Mouse (Mus musculus): ENCODE measurements around the gene Scel. TPM values are rescaled to one million over a fixed set of nuclear protein-coding genes. Genes with fewer than 3 reads are reported as not detected.
"Not testable (repeated sequence)": the region's sequence is repeated elsewhere in the genome, so short reads cannot be mapped to it uniquely, and the experiment has no call there.

Scel gene
- total RNA-seq (2017), result 0.29 to 2.2 TPM (median 1.3 TPM) in 3 replicates

- ATAC-seq (replicated peaks; ENCODE audit: insufficient number of reproducible peaks, low FRiP score, low TSS enrichment, poor library complexity, severe bottlenecking), result peak; percentile 59; the same call in 1 of the 2 replicates
Measured at GRCm38 (mm10) chr14:103512802-103513472, at the start of gene Scel. Scel (plus strand) TSS chr14:103513342.

DNA sequence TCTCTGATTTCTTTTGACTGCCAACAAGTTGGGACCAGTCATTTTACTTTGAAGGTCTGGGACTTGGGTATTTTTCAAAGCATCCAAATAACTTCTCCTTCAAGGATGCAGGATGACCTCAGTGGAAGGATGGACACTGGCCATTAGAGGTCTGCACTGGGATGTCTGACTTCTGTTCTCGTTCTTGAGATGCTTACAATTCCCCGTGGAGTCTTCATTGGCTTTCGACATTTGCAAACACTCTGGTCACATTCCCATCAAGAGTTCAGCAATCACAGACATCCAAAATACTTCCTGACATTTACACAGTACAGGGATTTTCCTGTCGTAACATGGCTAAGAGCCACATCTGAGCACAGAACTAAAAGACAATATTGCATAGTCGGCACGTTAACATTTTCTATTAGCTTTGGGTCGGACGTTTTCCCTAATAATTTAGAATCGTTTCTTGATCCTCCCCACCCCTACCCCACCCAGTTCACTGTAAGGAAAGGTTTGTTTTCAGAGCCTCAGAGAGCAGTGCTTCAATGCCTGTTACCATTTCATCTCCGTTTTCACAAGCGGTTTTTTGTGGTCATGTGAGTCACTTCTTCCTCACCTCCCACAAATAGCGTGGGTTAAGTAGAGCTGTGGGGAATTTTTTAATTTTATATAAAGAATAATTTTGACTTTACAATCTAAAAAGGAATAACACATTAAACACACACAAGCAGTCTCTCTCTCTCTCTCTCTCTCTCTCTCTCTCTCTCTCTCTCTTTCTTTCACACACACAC lies 44.3 kb upstream of the Scel start:
- no peak for ATAC-seq (replicated peaks; ENCODE audit: insufficient number of reproducible peaks, low FRiP score, low TSS enrichment, poor library complexity, severe bottlenecking)

GRCm38 (mm10) chr14:103469464-103470015 lies 43.6 kb upstream of the Scel start:
- ATAC-seq (replicated peaks; ENCODE audit: insufficient number of reproducible peaks, low FRiP score, low TSS enrichment, poor library complexity, severe bottlenecking), result peak; percentile 92

- no peak for ATAC-seq (replicated peaks; ENCODE audit: insufficient number of reproducible peaks, low FRiP score, low TSS enrichment, poor library complexity, severe bottlenecking)
Measured at GRCm38 (mm10) chr14:103471074-103471778, 41.9 kb upstream of the Scel start.

- ATAC-seq (replicated peaks; ENCODE audit: insufficient number of reproducible peaks, low FRiP score, low TSS enrichment, poor library complexity, severe bottlenecking), result no peak
Measured at GRCm38 (mm10) chr14:103471806-103472553, 41.2 kb upstream of the Scel start.

DNA sequence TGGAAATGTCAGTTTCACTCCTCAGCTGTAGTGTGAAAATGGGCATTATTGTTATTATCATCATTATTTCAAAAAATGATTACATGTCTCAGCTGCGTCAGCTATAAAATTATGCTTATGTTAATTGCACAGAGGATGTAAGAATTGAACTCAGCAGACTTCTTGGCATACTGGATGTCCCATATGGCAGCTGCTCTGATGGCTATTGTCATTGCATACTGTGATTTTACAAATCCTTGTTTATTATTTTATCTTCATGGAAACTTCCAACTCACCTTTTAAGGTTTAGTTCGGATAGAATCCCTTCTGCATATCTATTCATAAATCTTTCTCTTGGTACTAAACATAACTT lies 40.6 kb upstream of the Scel start:
- ATAC-seq (replicated peaks; ENCODE audit: insufficient number of reproducible peaks, low FRiP score, low TSS enrichment, poor library complexity, severe bottlenecking), result no peak

DNA sequence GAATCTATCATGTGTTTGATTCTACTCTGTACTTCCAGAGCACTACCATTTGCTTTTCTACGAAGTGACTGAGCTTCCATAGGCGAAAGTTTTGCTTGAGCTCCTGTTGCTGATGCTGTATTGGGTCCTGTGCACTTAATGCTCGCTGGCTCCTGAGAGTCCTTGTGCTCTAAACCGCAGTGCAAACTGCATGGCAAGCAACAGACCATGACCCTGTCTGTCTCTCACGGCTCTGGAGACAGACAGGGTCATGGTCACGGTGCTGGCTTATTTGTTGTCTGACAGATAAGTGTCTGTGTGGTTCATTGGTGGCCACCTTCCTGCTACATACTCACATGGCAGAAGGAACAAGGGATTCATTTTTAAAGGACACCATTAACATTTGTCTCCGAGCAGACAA lies 37.8 kb upstream of the Scel start:
- no peak for ATAC-seq (replicated peaks; ENCODE audit: insufficient number of reproducible peaks, low FRiP score, low TSS enrichment, poor library complexity, severe bottlenecking)

DNA sequence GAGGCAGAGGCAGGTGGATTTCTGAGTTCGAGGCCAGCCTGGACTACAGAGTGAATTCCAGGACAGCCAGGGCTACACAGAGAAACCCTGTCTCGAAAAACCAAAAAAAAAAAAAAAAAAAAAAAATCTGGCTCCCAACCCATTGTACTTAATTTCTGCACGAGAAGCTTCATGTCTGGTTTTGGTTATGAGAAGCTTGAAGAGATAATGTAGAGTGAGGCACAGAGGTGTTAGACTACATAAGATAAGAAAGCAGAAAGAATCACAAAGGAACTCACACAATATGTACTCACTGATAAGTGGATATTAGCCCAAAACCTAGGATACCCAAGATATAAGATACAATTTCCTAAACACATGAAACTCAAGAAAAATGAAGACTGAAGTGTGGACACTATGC lies 36.9 kb upstream of the Scel start:
- not testable (repeated sequence) for ATAC-seq (replicated peaks; ENCODE audit: insufficient number of reproducible peaks, low FRiP score, low TSS enrichment, poor library complexity, severe bottlenecking)

GRCm38 (mm10) chr14:103477281-103477680 lies 35.9 kb upstream of the Scel start:
- ATAC-seq (replicated peaks; ENCODE audit: insufficient number of reproducible peaks, low FRiP score, low TSS enrichment, poor library complexity, severe bottlenecking), result peak; percentile 87

GRCm38 (mm10) chr14:103477959-103478358 lies 35.2 kb upstream of the Scel start:
- peak; percentile 83 for ATAC-seq (replicated peaks; ENCODE audit: insufficient number of reproducible peaks, low FRiP score, low TSS enrichment, poor library complexity, severe bottlenecking)

GRCm38 (mm10) chr14:103479446-103479845 lies 33.7 kb upstream of the Scel start:
- ATAC-seq (replicated peaks; ENCODE audit: insufficient number of reproducible peaks, low FRiP score, low TSS enrichment, poor library complexity, severe bottlenecking), result no peak

- ATAC-seq (replicated peaks; ENCODE audit: insufficient number of reproducible peaks, low FRiP score, low TSS enrichment, poor library complexity, severe bottlenecking), result no peak
Measured at GRCm38 (mm10) chr14:103481514-103481913, 31.6 kb upstream of the Scel start.

GRCm38 (mm10) chr14:103485671-103486070 lies 27.5 kb upstream of the Scel start:
- no peak for ATAC-seq (replicated peaks; ENCODE audit: insufficient number of reproducible peaks, low FRiP score, low TSS enrichment, poor library complexity, severe bottlenecking)

- ATAC-seq (replicated peaks; ENCODE audit: insufficient number of reproducible peaks, low FRiP score, low TSS enrichment, poor library complexity, severe bottlenecking), result 0 out of 2 replicates have a peak, but pooled peaks have one; percentile 38
Measured at GRCm38 (mm10) chr14:103486974-103487373, 26.2 kb upstream of the Scel start.

DNA sequence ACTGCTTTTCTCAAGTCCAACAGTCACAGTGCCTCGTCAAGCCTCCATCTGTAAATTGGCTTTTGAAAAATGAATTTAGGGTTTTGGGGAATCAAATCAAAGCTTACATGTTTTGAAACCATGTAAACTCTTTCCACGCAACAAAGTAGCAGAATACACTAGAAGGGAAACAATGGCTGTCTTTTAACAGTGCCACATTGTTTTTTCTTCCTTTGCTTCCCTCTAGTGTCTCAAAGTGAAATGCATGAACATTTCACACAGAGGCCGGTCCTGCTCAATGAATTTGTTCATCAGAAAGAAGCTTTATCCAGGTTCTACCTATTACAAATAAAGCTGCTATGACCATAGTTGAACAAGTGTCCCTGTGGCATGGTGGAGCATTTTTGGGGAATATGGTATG lies 24.5 kb upstream of the Scel start:
- ATAC-seq (replicated peaks; ENCODE audit: insufficient number of reproducible peaks, low FRiP score, low TSS enrichment, poor library complexity, severe bottlenecking), result 0 out of 2 replicates have a peak, but pooled peaks have one; percentile 60

DNA sequence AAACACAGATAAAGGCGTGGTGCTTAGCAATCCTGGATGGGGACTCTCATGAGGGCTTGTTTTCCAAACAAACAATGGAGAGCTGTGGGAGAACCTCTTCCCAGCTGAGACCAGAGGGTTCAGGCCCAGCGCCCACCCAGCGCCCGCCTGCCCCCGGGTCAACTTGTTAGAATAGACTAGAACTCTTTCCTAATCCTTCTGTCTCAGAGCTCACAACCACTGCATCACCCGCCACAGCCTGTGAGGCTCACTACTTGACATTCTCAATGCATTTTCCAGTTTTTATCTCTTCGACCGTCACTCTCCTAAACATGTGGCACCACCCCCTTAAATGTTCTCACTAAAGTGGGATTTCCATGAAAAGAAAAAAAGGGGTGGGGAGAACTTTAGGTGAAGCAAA lies 14.9 kb upstream of the Scel start:
- no peak for ATAC-seq (replicated peaks; ENCODE audit: insufficient number of reproducible peaks, low FRiP score, low TSS enrichment, poor library complexity, severe bottlenecking)

DNA sequence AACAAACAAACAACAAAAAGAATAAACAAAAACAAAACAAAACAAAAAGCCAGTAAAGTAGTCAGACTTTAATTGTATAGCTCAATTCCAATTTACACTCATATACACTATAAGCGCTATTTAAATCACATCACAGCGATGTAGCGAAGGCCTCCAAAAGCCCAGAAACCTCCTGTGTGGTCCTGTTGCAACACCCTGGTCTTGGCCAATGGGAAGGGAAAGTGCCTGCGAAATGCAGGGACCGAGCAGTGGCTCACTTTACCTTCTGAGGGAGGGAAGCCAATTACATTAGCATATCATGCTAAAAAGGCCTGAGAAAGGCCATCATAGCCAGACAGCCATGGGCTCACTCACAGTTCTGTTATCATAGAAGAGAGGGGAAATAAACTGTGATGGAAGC lies 14.5 kb upstream of the Scel start:
- no peak for ATAC-seq (replicated peaks; ENCODE audit: insufficient number of reproducible peaks, low FRiP score, low TSS enrichment, poor library complexity, severe bottlenecking)

DNA sequence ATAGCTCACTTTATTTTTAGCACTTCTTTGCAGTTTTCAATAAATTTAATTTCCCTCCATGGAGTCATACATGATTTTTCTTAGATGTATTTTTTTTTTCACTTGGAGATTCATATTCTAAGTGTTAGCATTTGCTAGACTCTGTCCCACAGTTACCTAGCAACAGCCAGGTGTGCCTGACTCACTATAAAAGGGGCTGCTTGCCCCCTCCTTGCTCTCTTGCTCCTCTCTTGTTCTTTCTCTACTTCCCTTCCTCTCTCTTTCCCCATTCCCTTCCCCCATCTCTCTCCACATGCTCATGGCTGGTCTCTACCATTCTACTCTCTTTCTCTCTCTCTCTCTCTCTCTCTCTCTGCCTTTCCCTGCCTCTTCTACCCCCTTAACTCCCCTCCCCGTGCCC lies 14.1 kb upstream of the Scel start:
- no peak for ATAC-seq (replicated peaks; ENCODE audit: insufficient number of reproducible peaks, low FRiP score, low TSS enrichment, poor library complexity, severe bottlenecking)

- no peak for ATAC-seq (replicated peaks; ENCODE audit: insufficient number of reproducible peaks, low FRiP score, low TSS enrichment, poor library complexity, severe bottlenecking)
Measured at GRCm38 (mm10) chr14:103500309-103500708, 12.8 kb upstream of the Scel start.

Data from monocyte, adult 5-6 weeks (primary cell).